Mouse (Mus musculus): ENCODE results near the gene Ppp1r11.

The Ppp1r11 gene

DNA sequence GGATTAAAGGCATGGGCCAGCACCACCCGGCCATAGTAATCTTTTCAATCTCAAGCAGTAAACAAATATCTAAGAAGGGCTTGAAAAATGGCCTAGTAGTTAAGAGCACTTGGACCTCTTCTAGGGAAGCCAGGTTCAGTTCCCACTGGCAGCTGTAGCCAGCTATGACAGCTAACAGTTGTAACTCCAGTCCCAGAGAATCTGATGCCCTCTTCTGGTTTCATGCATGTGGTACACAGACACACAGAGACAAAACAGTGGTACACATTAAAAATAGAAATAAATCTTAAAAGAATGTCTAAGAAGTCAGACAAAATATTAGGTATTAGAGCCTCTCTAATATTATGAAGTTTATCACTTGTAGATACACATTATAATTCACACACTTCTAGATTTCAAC lies 9.6 kb upstream of the Ppp1r11 start:
- ATAC-seq (ENCODE audit: low TSS enrichment), result no peak

- peak; percentile 22; the same call in 1 of the 2 replicates for ATAC-seq (ENCODE audit: low TSS enrichment)
Observed at GRCm38 (mm10) chr17:36958884-36959283, 7.3 kb upstream of the Ppp1r11 start.

DNA sequence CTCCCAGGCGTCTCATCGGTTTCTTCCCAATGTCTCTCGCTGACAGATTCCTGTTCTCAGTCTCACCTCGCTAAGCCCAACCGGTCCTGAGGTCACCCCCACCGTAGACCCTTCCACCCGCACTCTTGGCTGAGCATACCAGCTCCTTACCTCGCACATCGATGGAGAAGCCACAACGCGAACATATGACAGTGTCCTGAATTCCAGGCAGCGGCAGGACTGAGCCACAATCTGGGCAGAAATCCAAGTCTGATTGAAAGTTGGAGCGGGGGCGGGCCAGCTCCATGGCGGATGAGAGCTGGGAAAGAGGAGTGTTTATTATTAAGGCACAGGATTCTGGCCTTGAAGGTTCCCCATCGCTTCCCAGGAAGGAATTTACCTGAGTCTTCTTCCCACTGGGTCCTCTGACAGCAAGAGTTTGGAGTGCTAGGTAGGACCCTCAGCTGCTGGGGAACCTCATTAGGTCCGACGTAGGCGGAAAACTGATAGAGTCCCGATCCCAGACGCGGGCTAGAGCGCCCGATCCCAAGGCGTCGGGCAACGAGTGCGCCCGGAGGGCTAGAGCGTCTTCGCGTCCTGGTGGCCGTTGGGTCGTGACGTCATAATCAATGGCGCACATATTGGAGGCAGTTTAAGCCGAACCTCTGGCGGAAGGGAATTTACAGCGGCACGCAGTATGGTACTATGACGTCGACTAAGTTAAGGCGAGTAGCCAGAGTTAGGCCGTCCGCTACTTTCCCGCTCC lies 6.6 kb upstream of the Ppp1r11 start, which contains the start of the genes Znrd1 and Znrd1as:
TSS of gene Znrd1 (minus strand) at position 561 of the 745 bp plus-strand sequence.
TSS of gene Znrd1as (plus strand) at position 594 of the 745 bp plus-strand sequence.
- peak; percentile 97 for ATAC-seq (ENCODE audit: low TSS enrichment)

- no peak for ATAC-seq (ENCODE audit: low TSS enrichment)
Observed at GRCm38 (mm10) chr17:36953062-36953461, 1.5 kb upstream of the Ppp1r11 start.

DNA sequence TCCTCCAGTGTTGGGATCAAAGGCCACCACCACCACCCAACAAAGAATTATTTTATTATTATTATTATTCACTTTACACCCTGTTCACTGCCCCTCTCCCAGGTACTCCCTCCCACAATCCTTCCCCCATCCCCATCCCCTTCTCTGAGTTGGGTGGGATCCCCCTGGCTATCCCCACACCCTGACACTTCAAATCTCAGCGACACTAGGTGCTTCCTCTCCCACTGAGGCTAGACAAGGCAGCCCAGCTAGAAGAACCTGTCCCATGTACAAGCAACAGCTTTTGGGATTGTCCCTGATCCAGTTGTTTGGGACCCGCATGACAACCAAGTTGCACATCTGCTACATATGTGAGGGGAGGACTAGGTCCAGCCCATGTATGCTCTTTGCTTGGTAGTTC lies 1.1 kb upstream of the Ppp1r11 start:
- ATAC-seq (ENCODE audit: low TSS enrichment), result no peak

DNA sequence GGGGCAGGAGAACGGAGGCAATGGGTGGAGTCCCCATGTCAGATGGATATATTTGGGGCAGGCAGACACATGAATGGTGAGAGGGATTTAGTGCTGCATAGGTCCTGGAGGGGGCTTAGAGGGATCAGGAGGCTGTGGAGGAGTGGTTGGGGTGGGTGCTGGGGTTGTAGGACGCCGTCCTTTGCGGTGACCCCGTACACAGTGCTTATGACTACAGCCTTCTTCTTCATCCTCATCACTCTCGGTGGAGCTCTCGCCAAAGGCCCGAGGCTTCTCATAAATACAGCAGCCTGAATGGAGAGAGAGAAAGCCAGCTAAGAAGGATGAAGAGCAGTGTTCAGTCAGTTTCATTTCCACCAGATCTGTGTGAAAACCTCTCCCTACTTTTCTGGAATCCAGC lies 2.3 kb downstream of the Ppp1r11 start:
- no peak for ATAC-seq (ENCODE audit: low TSS enrichment)

- no peak for ATAC-seq (ENCODE audit: low TSS enrichment)
Observed at GRCm38 (mm10) chr17:36948286-36948685, 3.3 kb downstream of the Ppp1r11 start.

GRCm38 (mm10) chr17:36947051-36947819 lies 4.3 kb downstream of the Ppp1r11 start:
- peak; percentile 22; the same call in 1 of the 2 replicates for ATAC-seq (ENCODE audit: low TSS enrichment)

DNA sequence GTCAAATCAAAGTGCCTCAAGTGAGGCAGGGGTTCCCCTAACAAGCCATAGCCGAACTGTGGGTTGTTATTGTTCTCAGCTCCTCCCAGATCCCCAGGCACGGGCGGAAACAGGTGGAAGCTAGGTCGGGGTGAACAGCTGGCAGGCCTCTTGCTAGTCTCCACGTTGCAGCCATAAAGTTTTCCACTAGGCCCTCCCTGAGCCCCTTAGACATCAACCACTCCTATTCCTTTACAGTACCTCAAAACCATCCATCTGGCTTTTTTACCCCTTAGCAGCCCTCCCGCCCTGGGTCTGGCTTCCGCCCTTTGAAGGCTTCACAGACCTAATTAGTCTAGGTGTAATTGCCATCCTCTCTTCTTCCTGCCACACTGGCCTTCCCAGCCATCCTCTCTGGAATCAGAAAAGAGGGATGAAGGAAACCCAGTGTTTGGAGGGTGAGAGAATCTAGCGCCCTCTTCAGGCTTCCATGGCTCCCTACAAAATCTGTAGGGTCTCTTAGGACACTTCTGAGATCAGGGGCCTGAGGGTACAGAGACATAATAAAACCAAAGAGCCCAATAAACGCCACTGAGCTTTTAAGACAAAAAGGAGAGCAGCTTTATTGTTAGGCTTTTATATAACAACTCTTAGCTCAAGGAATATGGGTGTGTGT lies 7.3 kb downstream of the Ppp1r11 start:
- no peak for ATAC-seq (ENCODE audit: low TSS enrichment)

- no peak for ATAC-seq (ENCODE audit: low TSS enrichment)
Observed at GRCm38 (mm10) chr17:36943691-36944090, 7.8 kb downstream of the Ppp1r11 start.

DNA sequence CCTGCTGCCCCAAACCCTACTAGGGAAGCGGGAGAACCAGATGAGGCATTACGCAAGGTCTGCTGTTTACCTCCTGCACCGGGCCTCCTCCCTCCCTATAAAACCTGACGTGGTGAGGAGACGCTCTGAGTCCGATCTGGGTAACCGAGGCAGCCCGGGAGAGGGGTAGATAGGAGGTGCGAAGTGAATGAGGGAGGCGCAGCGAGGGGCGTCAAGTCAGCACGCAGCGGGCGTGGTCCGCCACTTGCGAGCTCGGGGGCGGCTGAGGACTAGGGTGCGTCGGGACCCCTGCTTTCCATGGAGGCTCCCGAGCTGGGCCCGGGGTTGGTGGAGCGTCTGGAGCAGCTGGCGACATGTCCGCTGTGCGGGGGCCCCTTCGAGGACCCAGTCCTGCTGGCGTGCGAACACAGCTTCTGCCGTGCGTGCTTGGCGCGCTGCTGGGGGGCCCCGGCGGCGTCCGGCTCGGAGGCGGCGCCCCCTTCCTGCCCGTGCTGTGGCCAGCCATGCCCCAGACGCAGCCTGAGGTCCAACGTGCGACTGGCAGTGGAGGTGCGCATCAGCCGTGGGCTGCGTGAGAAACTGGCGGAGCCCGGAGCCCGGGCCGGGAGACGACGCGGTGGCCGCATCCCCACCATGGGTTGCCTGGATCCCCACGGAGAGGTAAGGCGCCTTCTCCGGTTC lies 8.6 kb downstream of the Ppp1r11 start, which contains the start of gene Rnf39:
TSS of gene Rnf39 (plus strand) at position 128 of the 681 bp plus-strand sequence.
- peak; percentile 58 for ATAC-seq (ENCODE audit: low TSS enrichment)

DNA sequence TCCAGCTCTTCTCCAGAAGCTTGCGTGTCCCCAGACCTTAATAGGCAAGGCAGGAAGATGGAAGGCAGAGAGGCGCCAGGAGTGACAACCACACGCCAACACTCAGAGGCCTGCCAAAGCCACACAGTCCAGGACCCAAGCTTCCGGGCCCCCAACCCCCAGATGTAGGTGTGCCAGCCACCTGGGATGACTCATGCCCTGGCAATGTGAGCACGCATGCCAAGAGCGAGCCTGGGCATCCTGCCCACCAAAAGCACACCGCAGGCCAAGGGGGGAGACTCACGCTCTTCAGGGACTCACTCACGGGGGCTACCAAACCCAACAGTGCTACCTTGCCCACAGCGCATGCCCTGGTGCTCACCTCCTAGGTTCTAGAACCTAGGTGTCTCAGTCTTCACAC lies 9.2 kb downstream of the Ppp1r11 start:
- peak; percentile 62 for ATAC-seq (ENCODE audit: low TSS enrichment)

GRCm38 (mm10) chr17:36938056-36938455 lies 13.5 kb downstream of the Ppp1r11 start:
- no peak for ATAC-seq (ENCODE audit: low TSS enrichment)

DNA sequence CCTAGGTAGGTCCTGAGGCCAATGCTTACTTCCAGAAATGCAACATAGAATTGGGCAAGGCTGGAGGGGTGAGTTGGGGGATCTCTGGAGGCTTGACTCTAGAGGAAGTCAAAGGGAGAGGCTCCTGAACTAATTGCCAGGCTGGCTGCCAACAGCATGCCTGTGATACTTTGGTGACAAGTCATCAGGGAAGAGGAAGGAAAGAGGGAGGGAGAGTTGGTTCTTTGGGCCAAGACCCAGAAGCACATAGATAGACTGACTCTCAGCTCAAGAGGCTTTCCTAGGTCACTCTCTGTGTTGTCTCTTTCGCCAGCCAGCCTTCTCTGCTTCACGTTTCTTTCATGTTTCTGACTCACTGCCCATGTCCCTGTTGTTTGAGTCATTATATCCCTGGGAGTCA lies 19.7 kb downstream of the Ppp1r11 start:
- no peak for ATAC-seq (ENCODE audit: low TSS enrichment)

DNA sequence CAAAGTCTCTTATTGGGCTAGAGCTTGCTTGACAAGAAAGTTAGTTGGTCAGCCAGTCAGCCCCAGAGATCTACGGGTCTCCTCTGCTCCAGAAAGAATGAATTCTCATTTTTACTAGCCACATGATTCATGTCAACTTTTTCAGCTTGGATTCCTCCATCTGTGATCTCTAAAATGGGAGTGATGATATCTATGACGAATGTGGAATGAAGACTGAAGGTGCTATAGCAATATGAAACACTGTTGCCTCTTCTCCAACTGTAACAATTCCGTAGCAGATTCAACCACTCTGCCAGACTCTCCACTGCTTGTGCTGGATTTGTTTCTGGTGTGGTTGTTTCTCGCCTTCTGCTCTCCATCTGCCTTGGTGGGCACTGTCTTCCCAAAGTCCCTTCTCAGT lies 20.4 kb downstream of the Ppp1r11 start:
- ATAC-seq (ENCODE audit: low TSS enrichment), result peak; percentile 90

GRCm38 (mm10) chr17:36930233-36930632 lies 21.3 kb downstream of the Ppp1r11 start:
- peak; percentile 51; the same call in 1 of the 2 replicates for ATAC-seq (ENCODE audit: low TSS enrichment)

DNA sequence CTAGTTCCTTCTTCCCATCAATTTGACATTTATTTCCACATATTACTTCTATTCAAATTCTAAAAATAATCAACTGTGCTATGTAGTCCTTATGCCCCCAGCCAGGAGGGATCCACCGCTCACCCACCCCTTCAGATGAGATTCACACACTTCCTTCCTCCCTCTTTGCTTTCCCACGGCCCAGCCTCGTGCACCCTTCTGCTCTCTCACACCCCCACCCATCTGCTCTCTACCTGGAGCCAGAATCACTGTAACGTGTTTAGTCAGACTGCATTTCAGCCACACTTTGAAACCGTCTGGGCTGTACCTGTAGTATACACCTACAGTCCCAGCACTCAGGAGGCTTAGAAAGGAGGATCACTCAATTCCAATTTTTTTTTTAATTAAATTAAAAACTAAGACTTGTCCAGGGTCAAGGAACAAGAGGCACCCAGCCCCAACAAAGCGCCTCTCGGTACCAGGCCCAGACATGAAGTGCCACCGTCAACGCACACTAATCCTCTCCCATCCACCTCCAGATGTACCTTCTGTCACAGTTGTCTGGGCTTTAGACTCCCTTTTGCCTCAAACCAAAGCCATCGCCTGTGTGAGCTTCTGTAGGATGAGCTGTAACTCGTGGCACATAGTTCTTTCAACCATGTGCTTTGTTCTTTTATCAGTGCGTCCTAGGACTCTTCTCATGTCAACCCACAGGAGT lies 22.2 kb downstream of the Ppp1r11 start:
- 0 out of 2 replicates have a peak, but pooled peaks have one; percentile 43 for ATAC-seq (ENCODE audit: low TSS enrichment)

GRCm38 (mm10) chr17:36927496-36928120 lies 23.9 kb downstream of the Ppp1r11 start:
- no peak for ATAC-seq (ENCODE audit: low TSS enrichment)

DNA sequence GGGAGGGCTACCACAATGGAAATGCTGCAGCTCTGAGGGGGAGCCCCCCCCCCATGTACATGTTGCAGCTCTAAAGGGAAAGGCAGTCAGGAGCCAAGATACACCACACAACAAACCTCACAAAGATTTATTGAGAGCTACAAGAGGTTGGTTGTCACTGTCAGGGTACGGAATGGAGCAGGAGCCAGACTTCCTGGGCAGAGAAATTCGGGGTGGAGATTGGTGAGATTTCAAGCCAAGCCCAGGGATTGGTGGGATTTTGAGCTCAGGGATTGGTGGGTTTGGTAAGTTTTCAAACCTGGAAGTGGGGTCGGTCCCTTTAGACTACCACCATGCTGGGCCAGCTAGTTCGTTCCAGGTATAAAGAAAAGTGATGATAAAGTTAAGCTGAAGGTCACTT lies 28.1 kb downstream of the Ppp1r11 start:
- ATAC-seq (ENCODE audit: low TSS enrichment), result no peak

- ATAC-seq (ENCODE audit: low TSS enrichment), result no peak
Observed at GRCm38 (mm10) chr17:36922715-36923114, 28.8 kb downstream of the Ppp1r11 start.

DNA sequence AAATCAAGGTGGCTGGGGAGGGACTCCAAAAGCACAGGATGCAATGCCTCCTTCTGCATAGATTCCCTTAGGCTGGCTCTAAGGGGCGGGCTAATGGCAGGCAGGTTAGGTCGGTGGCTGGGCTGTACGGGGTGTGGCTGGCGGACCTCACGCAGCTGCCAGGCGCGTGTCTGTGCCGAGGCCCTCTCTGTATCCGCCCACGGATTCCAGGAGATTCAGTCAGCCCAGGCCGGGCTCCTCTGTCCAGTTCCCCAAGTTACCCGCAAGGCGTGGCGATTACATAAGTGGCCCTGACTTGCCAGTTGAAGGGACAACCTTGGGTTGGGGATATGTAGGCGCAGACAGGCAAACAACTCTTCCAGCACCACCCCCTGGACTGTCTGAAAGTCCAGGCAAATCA lies 31.3 kb downstream of the Ppp1r11 start:
- no peak for ATAC-seq (ENCODE audit: low TSS enrichment)
